Mouse (Mus musculus) liver, adult 2 months (tissue): ENCODE data around the gene Prss2.

Source experiments
- CTCF ChIP-seq: fragments of 200-500 bp; IDR thresholded peaks from 2 replicates; pipeline ENCODE4 v1.5.1; 2011; ENCODE audit warnings: low read depth, low read length, control low read depth
- POLR2A ChIP-seq: fragments of 200-500 bp; IDR thresholded peaks from 2 replicates; pipeline ENCODE4 v1.6.1; 2011; ENCODE audit warnings: low read length, control low read depth; ENCODE audit not compliant: insufficient read depth; ENCODE audit errors: extremely low read depth

- TF ChIP-seq CTCF (no peak), POLR2A (no peak)
Measured at GRCm38 (mm10) chr6:41545266-41545665, 23.7 kb downstream of the Prss2 start.
